Mouse (Mus musculus) forebrain, embryonic 14.5 days (tissue): ENCODE measurements around the gene Rab30. TPM values are rescaled to one million over a fixed set of nuclear protein-coding genes. Genes with fewer than 3 reads are reported as not detected.

Experiments
- ATAC-seq: fragments of 200-750 bp; cut with Nextera tagmentation; 2 replicates; pipeline ENCODE4 v1.8.0; 2017; ENCODE audit warnings: mild to moderate bottlenecking, moderate library complexity
- DNase-seq: peaks from one replicate; pipeline ENCODE4 v3.0.0-alpha.2; 2015; ENCODE audit warnings: low spot score
- H3K27ac ChIP-seq: fragments of 300-500 bp; sonication (generic); 2 replicates; pipeline ENCODE4 v1.5.1; 2014; ENCODE audit warnings: low read depth, mild to moderate bottlenecking, control low read depth, low read length, moderate library complexity
- H3K27me3 ChIP-seq: fragments of 300-500 bp; sonication (generic); replicated peaks from 2 replicates; pipeline ENCODE4 v1.6.1; 2014; ENCODE audit warnings: low read length, control low read depth, mixed read lengths; ENCODE audit not compliant: control insufficient read depth, insufficient read depth
- H3K36me3 ChIP-seq: fragments of 300-500 bp; sonication (generic); 2 replicates; pipeline ENCODE4 v1.6.1; 2014; ENCODE audit warnings: low read length, control low read depth; ENCODE audit not compliant: control insufficient read depth, insufficient read depth
- H3K4me1 ChIP-seq: fragments of 300-500 bp; sonication (generic); 2 replicates; pipeline ENCODE4 v1.6.1; 2014; ENCODE audit warnings: antibody characterized with exemption, low read length, control low read depth; ENCODE audit not compliant: control insufficient read depth, insufficient read depth
- H3K4me2 ChIP-seq: fragments of 300-500 bp; sonication (generic); 2 replicates; pipeline ENCODE4 v1.6.1; 2014; ENCODE audit warnings: mild to moderate bottlenecking, control low read depth, low read length
- H3K4me3 ChIP-seq: fragments of 300-500 bp; sonication (generic); 2 replicates; pipeline ENCODE4 v1.5.1; 2014; ENCODE audit warnings: low read depth, low read length, control low read depth
- H3K9ac ChIP-seq: fragments of 300-500 bp; sonication (generic); 2 replicates; pipeline ENCODE4 v1.6.1; 2014; ENCODE audit warnings: mild to moderate bottlenecking, low read length, control low read depth, moderate library complexity
- H3K9me3 ChIP-seq: fragments of 300-500 bp; sonication (generic); replicated peaks from 2 replicates; pipeline ENCODE4 v1.6.1; 2016; ENCODE audit warnings: low read length, control low read depth, mixed read lengths; ENCODE audit not compliant: control insufficient read depth
- WGBS: fragments of 180-500 bp; shearing (Covaris S2); extraction: QIAGEN DNeasy Blood & Tissue Kit; methylation state at CpG from one replicate; pipeline ENCODE4 v1.1.7; 2014; 5-methylcytosine and 5-hydroxymethylcytosine counted together
- polyA plus RNA-seq: library from polyadenylated mRNA; unstranded; fragments of >200 nt; fragmentation: Nextera tagmentation; extraction: Ambion mirVana; gene quantifications from 2 replicates; pipeline ENCODE4 v1.2.1, GENCODE M21; 2014

Gene Rab30
- polyA plus RNA-seq, 1 experiment from 2014 or later = 25.9 TPM

- no peaks in the 10 kb centered on the region for H3K36me3 ChIP-seq
- H3K9ac ChIP-seq = no peak overlapping the region
- ATAC-seq (no peak), DNase-seq (no peak)
- 90% methylated on average over 5 of the region's 5 CpGs for WGBS
- H3K4me1 ChIP-seq = no peaks in the 10 kb centered on the region
- no peaks in the 10 kb centered on the region for H3K27me3 ChIP-seq
- no peak overlapping the region for H3K27ac ChIP-seq
- H3K4me3 ChIP-seq = no peak overlapping the region
- peaks cover 2% of the 10 kb centered on the region; the same call in 1 of the 2 replicates for H3K9me3 ChIP-seq
- no peak overlapping the region for H3K4me2 ChIP-seq
Measured at GRCm38 (mm10) chr7:92887230-92887629, 145.8 kb downstream of the Rab30 start.

DNA sequence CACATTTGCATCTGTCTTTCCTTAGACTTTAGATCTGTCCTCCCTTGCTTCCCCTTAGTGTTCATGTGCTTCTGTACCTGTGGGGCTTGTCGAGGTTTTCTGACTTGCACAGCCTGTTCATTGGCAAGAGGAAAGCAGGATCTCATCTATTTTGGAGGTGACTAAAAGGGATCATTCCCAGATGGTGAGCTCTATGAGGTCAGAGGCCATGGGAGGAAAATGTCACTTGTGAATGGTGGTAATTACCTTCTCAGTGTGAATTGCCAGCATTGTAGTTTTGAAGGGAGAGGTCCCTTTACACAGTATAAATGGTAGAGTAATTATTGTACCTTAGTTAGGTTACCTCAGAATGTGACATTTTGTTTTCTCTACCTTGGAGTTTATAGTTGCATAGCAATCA lies 148.8 kb downstream of the Rab30 start:
- no peak overlapping the region for H3K4me3 ChIP-seq
- WGBS = 61% methylated on average over 1 of the region's 1 CpGs
- ATAC-seq (no peak), DNase-seq (no peak)
- H3K4me2 ChIP-seq = no peak overlapping the region
- no peaks in the 10 kb centered on the region for H3K4me1 ChIP-seq
- no peaks in the 10 kb centered on the region for H3K27me3 ChIP-seq
- H3K27ac ChIP-seq = no peak overlapping the region
- peaks cover 4% of the 10 kb centered on the region; the same call in 1 of the 2 replicates for H3K9me3 ChIP-seq
- H3K9ac ChIP-seq = no peak overlapping the region
- no peaks in the 10 kb centered on the region for H3K36me3 ChIP-seq

DNA sequence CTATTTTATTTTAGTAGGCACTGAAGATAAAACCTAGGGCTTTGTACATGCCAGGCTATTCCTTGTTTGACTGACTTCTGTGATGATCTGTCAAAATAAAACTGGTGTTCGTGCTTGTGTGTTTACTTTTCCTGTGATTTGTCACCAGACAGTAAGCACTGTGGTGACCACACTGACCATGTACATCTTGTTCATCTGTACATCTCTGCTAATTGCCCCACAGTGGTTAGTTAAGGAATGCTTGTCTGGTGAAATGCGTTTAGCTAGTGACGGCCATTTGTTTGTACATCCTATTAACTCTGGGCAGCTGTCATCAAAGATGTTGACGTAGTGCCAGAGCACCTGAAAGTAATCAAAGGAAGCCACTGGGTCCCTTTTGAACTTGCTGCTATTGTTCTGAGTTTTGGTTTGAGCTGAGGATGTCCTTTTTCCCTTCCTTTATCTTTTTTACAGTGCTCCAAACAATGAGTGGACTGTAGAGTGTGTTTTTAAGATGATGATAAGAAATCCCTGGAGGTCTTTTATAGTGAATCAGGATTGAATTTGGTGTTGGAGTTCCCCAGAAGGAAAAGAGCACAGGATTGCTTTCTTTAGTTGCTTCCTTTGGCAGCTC lies 149.3 kb downstream of the Rab30 start:
- no peaks in the 10 kb centered on the region for H3K27me3 ChIP-seq
- no peaks in the 10 kb centered on the region for H3K4me1 ChIP-seq
- ATAC-seq (no peak), DNase-seq (no peak)
- 54% methylated on average over 4 of the region's 4 CpGs for WGBS
- H3K9ac ChIP-seq = no peak overlapping the region
- H3K4me3 ChIP-seq = no peak overlapping the region
- no peaks in the 10 kb centered on the region for H3K36me3 ChIP-seq
- H3K4me2 ChIP-seq = no peak overlapping the region
- H3K27ac ChIP-seq = no peak overlapping the region
- peaks cover 4% of the 10 kb centered on the region; the same call in 1 of the 2 replicates for H3K9me3 ChIP-seq

DNA sequence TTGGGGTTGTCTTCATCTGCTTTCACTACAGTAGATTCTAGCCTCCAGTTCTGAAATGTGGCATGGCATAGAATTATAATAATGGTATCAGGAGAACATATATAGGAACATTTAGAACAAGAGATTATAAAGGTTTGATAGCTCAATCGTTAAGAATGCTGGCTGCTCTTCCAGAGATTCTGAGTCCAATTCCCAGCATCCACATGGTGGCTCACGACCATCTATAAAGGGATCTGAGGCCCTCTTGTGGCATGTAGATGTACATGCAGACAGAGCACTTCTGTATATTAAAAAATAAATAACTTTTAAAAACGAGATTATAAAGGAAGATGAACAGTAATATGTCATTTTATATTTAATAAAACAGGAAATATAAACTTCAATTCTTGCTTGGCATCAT lies 152.1 kb downstream of the Rab30 start:
- Histone ChIP-seq H3K4me2 (no peak overlapping the region), H3K27me3 (no peaks in the 10 kb centered on the region), H3K36me3 (no peaks in the 10 kb centered on the region), H3K9ac (no peak overlapping the region), H3K27ac (no peak overlapping the region), H3K9me3 (peaks cover 4% of the 10 kb centered on the region; the same call in 1 of the 2 replicates), H3K4me3 (no peak overlapping the region), H3K4me1 (no peaks in the 10 kb centered on the region)
- WGBS = 50% methylated on average over 3 of the region's 3 CpGs
- DNase-seq (no peak), ATAC-seq (no peak)

Other genes starting within 250 kb of the Rab30 start
- gene Ccdc90b, start 180.5 kb upstream of the Rab30 start, polyA plus RNA-seq = 68.3 and 71.8 TPM in 2 replicates
- gene Ankrd42, start 104.5 kb upstream of the Rab30 start, polyA plus RNA-seq = 10.2 and 13.7 TPM in 2 replicates
- 17.6 and 18.4 TPM in 2 replicates for gene Pcf11, start 71.7 kb upstream of the Rab30 start, polyA plus RNA-seq
- gene Ddias, start 132.6 kb downstream of the Rab30 start, polyA plus RNA-seq = 9.5 and 10.9 TPM in 2 replicates
- gene Prcp, start 132.9 kb downstream of the Rab30 start, polyA plus RNA-seq = 14.5 and 17.0 TPM in 2 replicates